Mouse (Mus musculus) intestine, embryonic 15.5 days (tissue): ENCODE measurements at regions not wholly inside any gene's neighbourhood (a gene's known extent, or its start where the extent isn't known, plus 50 kb on each side); places are given as distances from the start of the nearest gene placed in this dataset.

ENCODE experiments used
- ATAC-seq: fragments of 200-750 bp; cut with Nextera tagmentation; 2 replicates; pipeline ENCODE4 v1.8.0; 2017; ENCODE audit warnings: moderate TSS enrichment, moderate library complexity
- H3K27ac ChIP-seq: fragments of 300-500 bp; sonication (generic); 2 replicates; pipeline ENCODE4 v1.5.1; 2015; ENCODE audit warnings: mild to moderate bottlenecking, inconsistent platforms
- H3K27me3 ChIP-seq: fragments of 300-500 bp; sonication (generic); replicated peaks from 2 replicates; pipeline ENCODE4 v1.6.1; 2015; ENCODE audit warnings: inconsistent platforms
- H3K36me3 ChIP-seq: fragments of 300-500 bp; sonication (generic); 2 replicates; pipeline ENCODE4 v1.6.1; 2015; ENCODE audit warnings: inconsistent platforms
- H3K4me1 ChIP-seq: fragments of 300-500 bp; sonication (generic); replicated peaks from 2 replicates; pipeline ENCODE4 v1.6.1; 2015; ENCODE audit warnings: inconsistent platforms
- H3K4me2 ChIP-seq: fragments of 300-500 bp; sonication (generic); replicated peaks from 2 replicates; pipeline ENCODE4 v1.6.1; 2015; ENCODE audit warnings: mild to moderate bottlenecking, inconsistent platforms
- H3K4me3 ChIP-seq: fragments of 300-500 bp; sonication (generic); replicated peaks from 2 replicates; pipeline ENCODE4 v1.5.1; 2015; ENCODE audit warnings: inconsistent platforms
- H3K9ac ChIP-seq: fragments of 300-500 bp; sonication (generic); 2 replicates; pipeline ENCODE4 v1.6.1; 2015; ENCODE audit warnings: inconsistent platforms
- H3K9me3 ChIP-seq: fragments of 300-500 bp; sonication (generic); 2 replicates; pipeline ENCODE4 v1.6.1; 2016; ENCODE audit warnings: inconsistent platforms
- WGBS: fragments of 180-500 bp; shearing (Covaris S2); methylation state at CpG from one replicate; pipeline ENCODE4 v1.1.7; 2015; 5-methylcytosine and 5-hydroxymethylcytosine counted together

DNA sequence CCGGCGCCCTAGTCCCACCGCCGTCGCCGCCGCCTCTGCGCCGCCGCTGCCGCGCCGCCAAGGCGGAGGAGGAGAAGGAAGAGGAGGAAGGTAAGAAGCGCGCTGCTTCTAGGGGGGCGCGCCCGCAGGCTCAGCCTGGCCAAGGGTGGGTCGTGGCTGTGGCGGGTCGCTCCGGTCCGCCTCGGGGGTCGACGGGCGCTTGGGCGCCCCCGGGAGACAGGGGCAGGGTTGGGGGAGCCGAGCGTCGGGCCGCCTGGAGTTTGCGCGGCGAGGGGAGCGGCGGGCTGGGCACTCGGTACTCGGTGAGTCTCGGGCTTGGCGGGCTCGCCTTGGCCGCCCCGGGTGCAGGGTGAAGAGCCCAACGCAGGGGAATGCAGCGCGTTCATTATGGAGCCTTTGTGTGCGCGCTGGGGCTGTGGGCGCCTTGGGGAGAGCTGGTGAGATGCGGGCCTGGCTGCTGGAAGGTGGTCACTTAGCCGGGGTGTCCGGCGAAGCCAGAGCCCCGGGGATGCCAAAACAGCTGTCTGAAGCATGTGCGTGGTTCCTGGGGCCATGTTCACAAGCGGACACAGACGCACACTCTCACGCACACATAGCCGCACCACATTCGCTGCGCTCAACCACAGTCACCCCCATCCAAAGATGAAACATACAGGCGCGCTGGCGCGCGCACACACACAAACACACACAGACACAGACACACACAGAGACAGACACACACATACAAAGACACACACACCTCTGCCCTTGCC lies 63.9 kb upstream of the Frmpd3 start:
- H3K27me3 ChIP-seq: peaks cover 47% of the 10 kb centered on the region
- 16% methylated on average over 58 of the region's 69 CpGs for WGBS
- no peak overlapping the region for H3K27ac ChIP-seq
- no peaks in the 10 kb centered on the region for H3K36me3 ChIP-seq
- 0 out of 2 replicates have a peak, but pooled peaks cover 4% of the 10 kb centered on the region for H3K4me1 ChIP-seq
- no peaks in the 10 kb centered on the region for H3K9me3 ChIP-seq
- peak overlapping the region; percentile 84 for H3K4me2 ChIP-seq
- peak overlapping the region; percentile 23; the same call in 1 of the 2 replicates for H3K9ac ChIP-seq
- H3K4me3 ChIP-seq: peak overlapping the region; percentile 48
- ATAC-seq: peak; percentile 41; the same call in 1 of the 2 replicates

DNA sequence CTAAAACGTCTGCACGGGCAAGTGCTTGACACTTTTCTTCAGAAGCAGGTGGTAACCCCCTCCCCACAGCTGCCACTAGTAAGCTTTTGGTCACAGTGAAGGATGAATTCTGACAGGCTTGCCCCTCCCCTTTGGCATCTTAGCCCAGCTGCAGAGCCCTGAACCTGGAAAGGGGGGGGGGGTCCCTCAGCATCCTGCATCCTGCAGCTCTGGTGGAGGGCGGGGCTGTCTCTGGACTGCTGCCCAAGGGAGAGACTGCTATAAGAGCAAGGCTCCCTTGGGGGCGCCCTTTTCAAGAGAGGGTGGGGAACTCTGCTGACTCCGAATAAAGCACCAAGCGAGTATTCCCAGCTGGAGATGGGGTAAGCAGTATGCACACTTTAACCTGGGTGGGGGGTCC lies 62.8 kb upstream of the Frmpd3 start:
- H3K27me3 ChIP-seq: peaks cover 46% of the 10 kb centered on the region
- ATAC-seq: no peak
- H3K9me3 ChIP-seq: no peaks in the 10 kb centered on the region
- no peak overlapping the region for H3K27ac ChIP-seq
- no peak overlapping the region for H3K9ac ChIP-seq
- H3K4me3 ChIP-seq: no peak overlapping the region
- 0 out of 2 replicates have a peak, but pooled peaks cover 4% of the 10 kb centered on the region for H3K4me1 ChIP-seq
- no peak overlapping the region for H3K4me2 ChIP-seq
- no peaks in the 10 kb centered on the region for H3K36me3 ChIP-seq
- WGBS: 17% methylated on average over 6 of the region's 6 CpGs

DNA sequence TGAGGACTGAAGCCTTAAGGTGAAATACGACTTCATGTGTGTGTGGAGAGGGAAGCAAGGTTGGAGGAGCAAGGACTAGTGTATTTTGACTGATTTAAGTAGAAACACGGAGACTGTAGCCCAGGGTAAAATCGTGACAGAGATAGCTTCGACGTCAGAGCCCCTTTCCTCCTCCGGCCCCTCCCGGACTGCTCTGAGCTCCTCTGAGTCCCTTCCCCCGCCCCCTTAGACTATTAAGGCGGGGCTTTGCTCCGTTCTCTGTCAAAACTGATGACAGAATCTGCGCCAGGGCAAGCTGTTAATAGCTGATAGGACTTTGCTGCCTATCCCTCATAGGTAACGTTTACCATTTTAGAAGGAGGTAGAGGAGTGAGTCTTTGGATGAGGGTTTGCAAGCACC lies 62.0 kb upstream of the Frmpd3 start:
- no peak overlapping the region for H3K4me3 ChIP-seq
- 0 out of 2 replicates have a peak, but pooled peaks cover 4% of the 10 kb centered on the region for H3K4me1 ChIP-seq
- no peak for ATAC-seq
- no peak overlapping the region for H3K27ac ChIP-seq
- peaks cover 46% of the 10 kb centered on the region for H3K27me3 ChIP-seq
- H3K9ac ChIP-seq: no peak overlapping the region
- 20% methylated on average over 12 of the region's 12 CpGs for WGBS
- H3K4me2 ChIP-seq: peak overlapping the region; percentile 26; the same call in 1 of the 2 replicates
- no peaks in the 10 kb centered on the region for H3K36me3 ChIP-seq
- H3K9me3 ChIP-seq: no peaks in the 10 kb centered on the region
